Mouse (Mus musculus): ENCODE results near the gene Map1a. TPM values are rescaled to one million over a fixed set of nuclear protein-coding genes. Genes with fewer than 3 reads are reported as not detected.

Gene Map1a
- polyA plus RNA-seq, 1 experiment from 2014 or later, result 20.8 TPM

DNA sequence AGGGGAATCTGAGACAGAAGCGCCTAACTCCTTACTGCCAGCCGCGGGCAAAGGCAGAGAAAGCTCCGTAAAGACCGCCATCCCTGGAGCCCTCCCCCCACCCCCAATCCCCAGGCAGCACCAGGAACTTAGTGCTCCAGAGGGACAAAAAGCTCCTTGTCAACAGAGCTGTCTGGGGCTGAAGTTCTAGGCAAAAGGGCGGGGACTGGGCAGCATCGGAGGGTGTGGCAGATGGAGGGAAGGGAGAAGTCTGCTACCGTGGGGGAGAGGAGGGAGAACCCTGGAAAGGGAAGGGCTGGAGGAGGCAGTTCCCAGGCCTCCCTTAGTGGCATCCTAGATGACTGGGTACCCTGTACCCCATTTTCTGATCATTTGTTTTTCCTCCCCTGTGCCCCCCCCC is 8.7 kb downstream of the Map1a start:
- H3K4me3 ChIP-seq (ENCODE audit: low read depth, low read length), result 0 out of 2 replicates have a peak overlapping the region, but pooled peaks have one; percentile 10
- peak; percentile 50 for DNase-seq (ENCODE audit: low spot score)
- H3K4me1 ChIP-seq (replicated peaks; ENCODE audit: control insufficient read depth, insufficient read depth, low read length), result peaks cover 20% of the 10 kb centered on the region
- WGBS, result 7% methylated on average over 8 of the region's 8 CpGs
- no peak overlapping the region for H3K27ac ChIP-seq (ENCODE audit: low read depth, low read length)
- no peaks in the 10 kb centered on the region for H3K9me3 ChIP-seq (ENCODE audit: control insufficient read depth, low read length)
- no peak overlapping the region for H3K9ac ChIP-seq (ENCODE audit: low read depth, low read length)
- H3K4me2 ChIP-seq (replicated peaks; ENCODE audit: low read depth, low read length), result peak overlapping the region; percentile 68; the same call in 1 of the 2 replicates
- H3K27me3 ChIP-seq (ENCODE audit: control insufficient read depth, insufficient read depth, low read length), result no peaks in the 10 kb centered on the region
- peaks cover 6% of the 10 kb centered on the region; the same call in 1 of the 2 replicates for H3K36me3 ChIP-seq (ENCODE audit: control insufficient read depth, insufficient read depth, low read length)
- no peak for ATAC-seq (ENCODE audit: low FRiP score)

- Histone ChIP-seq H3K27me3 (ENCODE audit: control insufficient read depth, insufficient read depth, low read length) (no peaks in the 10 kb centered on the region), H3K4me1 (replicated peaks; ENCODE audit: control insufficient read depth, insufficient read depth, low read length) (peaks cover 15% of the 10 kb centered on the region), H3K9me3 (ENCODE audit: control insufficient read depth, low read length) (no peaks in the 10 kb centered on the region), H3K36me3 (ENCODE audit: control insufficient read depth, insufficient read depth, low read length) (peaks cover 6% of the 10 kb centered on the region), H3K4me3 (ENCODE audit: low read depth, low read length) (no peak overlapping the region), H3K4me2 (replicated peaks; ENCODE audit: low read depth, low read length) (no peak overlapping the region), H3K27ac (ENCODE audit: low read depth, low read length) (no peak overlapping the region), H3K9ac (ENCODE audit: low read depth, low read length) (no peak overlapping the region)
- ATAC-seq (ENCODE audit: low FRiP score), result no peak
- 88% methylated on average over 17 of the region's 17 CpGs for WGBS
- DNase-seq (ENCODE audit: low spot score), result no peak
Observed at GRCm38 (mm10) chr2:121299471-121299870, 10.1 kb downstream of the Map1a start.

GRCm38 (mm10) chr2:121300036-121300435 is 10.6 kb downstream of the Map1a start:
- ATAC-seq (ENCODE audit: low FRiP score) (no peak), DNase-seq (ENCODE audit: low spot score) (no peak)
- Histone ChIP-seq H3K4me3 (ENCODE audit: low read depth, low read length) (no peak overlapping the region), H3K9ac (ENCODE audit: low read depth, low read length) (no peak overlapping the region), H3K27me3 (ENCODE audit: control insufficient read depth, insufficient read depth, low read length) (no peaks in the 10 kb centered on the region), H3K27ac (ENCODE audit: low read depth, low read length) (no peak overlapping the region), H3K9me3 (ENCODE audit: control insufficient read depth, low read length) (no peaks in the 10 kb centered on the region), H3K4me1 (replicated peaks; ENCODE audit: control insufficient read depth, insufficient read depth, low read length) (peaks cover 11% of the 10 kb centered on the region), H3K36me3 (ENCODE audit: control insufficient read depth, insufficient read depth, low read length) (peaks cover 6% of the 10 kb centered on the region), H3K4me2 (replicated peaks; ENCODE audit: low read depth, low read length) (no peak overlapping the region)
- WGBS, result 90% methylated on average over 10 of the region's 10 CpGs

DNA sequence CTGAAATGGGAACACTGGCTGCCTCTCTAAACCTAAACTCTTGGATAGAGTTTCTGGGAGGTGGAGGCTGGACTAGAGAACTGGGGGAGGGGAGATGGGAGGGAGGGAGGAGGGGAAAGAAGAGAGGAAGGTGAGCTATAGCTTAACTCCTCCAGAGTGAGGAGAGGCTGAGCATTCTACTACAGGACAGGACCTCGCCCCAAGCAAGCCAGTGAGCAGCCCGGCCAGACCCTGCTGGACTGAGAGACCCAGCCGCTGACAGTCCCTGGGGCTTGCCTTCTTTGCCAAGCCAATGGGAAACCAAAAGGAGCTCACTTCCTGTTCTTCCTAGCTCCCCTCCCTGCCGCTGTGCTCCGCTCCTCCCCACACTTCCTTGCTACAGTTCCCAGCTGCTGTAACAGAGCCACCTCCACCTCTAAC is 19.6 kb downstream of the Map1a start:
- no peak overlapping the region for H3K9ac ChIP-seq (ENCODE audit: low read depth, low read length)
- no peak overlapping the region for H3K27ac ChIP-seq (ENCODE audit: low read depth, low read length)
- no peak overlapping the region for H3K4me2 ChIP-seq (replicated peaks; ENCODE audit: low read depth, low read length)
- no peaks in the 10 kb centered on the region for H3K4me1 ChIP-seq (replicated peaks; ENCODE audit: control insufficient read depth, insufficient read depth, low read length)
- ATAC-seq (ENCODE audit: low FRiP score) (no peak), DNase-seq (ENCODE audit: low spot score) (peak; percentile 12)
- H3K36me3 ChIP-seq (ENCODE audit: control insufficient read depth, insufficient read depth, low read length), result peaks cover 2% of the 10 kb centered on the region; the same call in 1 of the 2 replicates
- 26% methylated on average over 5 of the region's 5 CpGs for WGBS
- no peaks in the 10 kb centered on the region for H3K9me3 ChIP-seq (ENCODE audit: control insufficient read depth, low read length)
- no peaks in the 10 kb centered on the region for H3K27me3 ChIP-seq (ENCODE audit: control insufficient read depth, insufficient read depth, low read length)
- no peak overlapping the region for H3K4me3 ChIP-seq (ENCODE audit: low read depth, low read length)

DNA sequence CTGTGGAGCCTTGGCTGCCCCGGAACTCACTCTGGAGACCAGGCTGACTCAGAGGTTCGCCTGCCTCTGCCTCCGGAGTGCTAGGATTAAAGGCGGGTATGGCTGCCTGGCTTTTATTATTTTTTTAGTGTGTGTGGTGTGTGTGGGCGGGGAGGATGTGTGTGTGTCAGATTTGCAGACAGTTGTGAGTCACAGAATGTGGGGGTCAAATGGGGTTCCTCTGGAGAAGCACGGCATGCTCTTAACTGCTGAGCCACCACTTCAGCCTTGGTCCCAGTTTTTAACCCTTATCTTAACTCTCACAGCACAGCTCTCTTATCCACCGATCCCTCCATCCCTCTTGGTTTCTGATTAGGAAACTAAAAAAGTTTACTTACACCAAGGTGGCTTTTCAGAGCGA is 26.9 kb downstream of the Map1a start:
- H3K4me2 ChIP-seq (replicated peaks; ENCODE audit: low read depth, low read length), result no peak overlapping the region
- no peak overlapping the region for H3K27ac ChIP-seq (ENCODE audit: low read depth, low read length)
- H3K9me3 ChIP-seq (ENCODE audit: control insufficient read depth, low read length), result no peaks in the 10 kb centered on the region
- ATAC-seq (ENCODE audit: low FRiP score) (no peak), DNase-seq (ENCODE audit: low spot score) (no peak)
- H3K27me3 ChIP-seq (ENCODE audit: control insufficient read depth, insufficient read depth, low read length), result no peaks in the 10 kb centered on the region
- 79% methylated on average over 8 of the region's 8 CpGs for WGBS
- no peaks in the 10 kb centered on the region for H3K36me3 ChIP-seq (ENCODE audit: control insufficient read depth, insufficient read depth, low read length)
- H3K9ac ChIP-seq (ENCODE audit: low read depth, low read length), result no peak overlapping the region
- H3K4me1 ChIP-seq (replicated peaks; ENCODE audit: control insufficient read depth, insufficient read depth, low read length), result no peaks in the 10 kb centered on the region
- H3K4me3 ChIP-seq (ENCODE audit: low read depth, low read length), result no peak overlapping the region

- H3K27me3 ChIP-seq (ENCODE audit: control insufficient read depth, insufficient read depth, low read length), result no peaks in the 10 kb centered on the region
- H3K4me3 ChIP-seq (ENCODE audit: low read depth, low read length), result no peak overlapping the region
- H3K4me2 ChIP-seq (replicated peaks; ENCODE audit: low read depth, low read length), result no peak overlapping the region
- 93% methylated on average over 10 of the region's 10 CpGs for WGBS
- no peaks in the 10 kb centered on the region for H3K4me1 ChIP-seq (replicated peaks; ENCODE audit: control insufficient read depth, insufficient read depth, low read length)
- H3K9ac ChIP-seq (ENCODE audit: low read depth, low read length), result no peak overlapping the region
- ATAC-seq (ENCODE audit: low FRiP score), result no peak
- H3K9me3 ChIP-seq (ENCODE audit: control insufficient read depth, low read length), result no peaks in the 10 kb centered on the region
- no peak overlapping the region for H3K27ac ChIP-seq (ENCODE audit: low read depth, low read length)
- DNase-seq (ENCODE audit: low spot score), result no peak
- H3K36me3 ChIP-seq (ENCODE audit: control insufficient read depth, insufficient read depth, low read length), result no peaks in the 10 kb centered on the region
Observed at GRCm38 (mm10) chr2:121323041-121323440, 33.6 kb downstream of the Map1a start.

- Histone ChIP-seq H3K4me2 (replicated peaks; ENCODE audit: low read depth, low read length) (no peak overlapping the region), H3K9me3 (ENCODE audit: control insufficient read depth, low read length) (no peaks in the 10 kb centered on the region), H3K4me1 (replicated peaks; ENCODE audit: control insufficient read depth, insufficient read depth, low read length) (no peaks in the 10 kb centered on the region), H3K27me3 (ENCODE audit: control insufficient read depth, insufficient read depth, low read length) (no peaks in the 10 kb centered on the region), H3K27ac (ENCODE audit: low read depth, low read length) (no peak overlapping the region), H3K36me3 (ENCODE audit: control insufficient read depth, insufficient read depth, low read length) (no peaks in the 10 kb centered on the region), H3K4me3 (ENCODE audit: low read depth, low read length) (no peak overlapping the region), H3K9ac (ENCODE audit: low read depth, low read length) (no peak overlapping the region)
- no peak for DNase-seq (ENCODE audit: low spot score)
- whole genome bisulfite sequencing, result 94% methylated on average over 10 of the region's 10 CpGs
- no peak for ATAC-seq (ENCODE audit: low FRiP score)
Observed at GRCm38 (mm10) chr2:121323693-121324470, 34.5 kb downstream of the Map1a start.

GRCm38 (mm10) chr2:121329492-121329891 is 40.1 kb downstream of the Map1a start:
- Histone ChIP-seq H3K4me1 (replicated peaks; ENCODE audit: control insufficient read depth, insufficient read depth, low read length) (no peaks in the 10 kb centered on the region), H3K9ac (ENCODE audit: low read depth, low read length) (no peak overlapping the region), H3K9me3 (ENCODE audit: control insufficient read depth, low read length) (no peaks in the 10 kb centered on the region), H3K4me3 (ENCODE audit: low read depth, low read length) (no peak overlapping the region), H3K4me2 (replicated peaks; ENCODE audit: low read depth, low read length) (no peak overlapping the region), H3K36me3 (ENCODE audit: control insufficient read depth, insufficient read depth, low read length) (no peaks in the 10 kb centered on the region), H3K27me3 (ENCODE audit: control insufficient read depth, insufficient read depth, low read length) (no peaks in the 10 kb centered on the region), H3K27ac (ENCODE audit: low read depth, low read length) (no peak overlapping the region)
- 91% methylated on average over 2 of the region's 2 CpGs for WGBS
- ATAC-seq (ENCODE audit: low FRiP score), result no peak
- no peak for DNase-seq (ENCODE audit: low spot score)

DNA sequence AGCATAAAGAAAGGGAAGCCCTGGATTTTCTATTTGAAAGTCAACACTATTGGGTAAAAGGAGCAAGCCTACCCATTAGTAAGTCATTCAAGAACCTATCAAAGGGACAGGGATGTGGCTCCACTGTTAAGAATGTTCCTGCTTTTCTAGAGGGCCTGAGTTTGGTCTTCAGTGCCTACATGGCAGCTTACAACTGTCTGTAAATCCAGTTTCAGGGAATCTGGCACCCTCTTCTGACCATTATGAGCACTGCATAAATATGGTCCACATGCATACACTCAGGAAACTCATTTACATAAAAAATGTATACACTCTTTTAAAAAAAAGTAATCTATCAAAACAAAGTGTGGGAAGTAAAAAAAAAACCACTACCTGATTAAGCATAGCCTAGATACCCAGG is 49.7 kb downstream of the Map1a start:
- H3K36me3 ChIP-seq (ENCODE audit: control insufficient read depth, insufficient read depth, low read length), result no peaks in the 10 kb centered on the region
- H3K4me1 ChIP-seq (replicated peaks; ENCODE audit: control insufficient read depth, insufficient read depth, low read length), result no peaks in the 10 kb centered on the region
- no peaks in the 10 kb centered on the region for H3K27me3 ChIP-seq (ENCODE audit: control insufficient read depth, insufficient read depth, low read length)
- no peak for ATAC-seq (ENCODE audit: low FRiP score)
- H3K27ac ChIP-seq (ENCODE audit: low read depth, low read length), result no peak overlapping the region
- DNase-seq (ENCODE audit: low spot score), result peak; percentile 2
- no peaks in the 10 kb centered on the region for H3K9me3 ChIP-seq (ENCODE audit: control insufficient read depth, low read length)
- H3K4me2 ChIP-seq (replicated peaks; ENCODE audit: low read depth, low read length), result no peak overlapping the region
- H3K9ac ChIP-seq (ENCODE audit: low read depth, low read length), result no peak overlapping the region
- no peak overlapping the region for H3K4me3 ChIP-seq (ENCODE audit: low read depth, low read length)

Data from hindbrain, embryonic 11.5 days (tissue).